In genomic region chr5:21487716-21488115, GRCm38 (mm10) we compare ENCODE assay signal across 19 mouse cellular contexts. TPM values are rescaled to one million over a fixed set of nuclear protein-coding genes. Genes with fewer than 3 reads are reported as not detected.
A peak's percentile ranks its signal among the peaks of the same experiment; 100 is the strongest.
DNase-seq lines count a peak whose midpoint lies in the region; ATAC-seq lines count a peak whose summit lies in the region.
"Had no signal": no experiment of that assay in that cellular context is flagged by ENCODE, and none has a peak within 500 bp of the region (broad histone marks: within the 10 kb centered on the region; RNA-seq: fewer than 3 reads in every experiment).

No protein-coding gene starts in this region.

- WGBS in forebrain, embryonic 12.5 days = 87% methylated on average over 3 of the region's 3 CpGs

- no peaks in the 10 kb centered on the region for H3K4me1 ChIP-seq in forebrain, embryonic 12.5 days
- H3K4me1 ChIP-seq: liver, embryonic 12.5 days had no signal

- intact Hi-C loops in gastrocnemius, postnatal 14 days (cut with DNase I; ENCODE audit: low total_unique reads) = no loop called here

- H3K4me3 ChIP-seq in forebrain, embryonic 12.5 days (replicated peaks) = no peak overlapping the region
- H3K4me3 ChIP-seq: heart, embryonic 12.5 days; liver, embryonic 12.5 days; megakaryocyte, embryonic 14.5 days; stomach, embryonic 15.5 days had no signal

- no peak overlapping the region for H3K27ac ChIP-seq in forebrain, embryonic 12.5 days
- H3K27ac ChIP-seq: kidney, postnatal 0 days; liver, embryonic 12.5 days had no signal

- no peak overlapping the region for H3K9ac ChIP-seq in forebrain, embryonic 12.5 days
- H3K9ac ChIP-seq: heart, embryonic 12.5 days; liver, embryonic 12.5 days; stomach, embryonic 15.5 days had no signal

- ATAC-seq in granulocyte monocyte progenitor cell, adult 5-6 weeks (replicated peaks; ENCODE audit: poor library complexity, severe bottlenecking) = no peak
- ATAC-seq in forebrain, embryonic 12.5 days (ENCODE audit: low FRiP score) = no peak
- ATAC-seq: inflammation-experienced regulatory T-cells, adult 6 months; liver, embryonic 12.5 days had no signal

- H3K4me2 ChIP-seq in forebrain, embryonic 12.5 days = no peak overlapping the region
- H3K4me2 ChIP-seq: heart, embryonic 12.5 days; liver, embryonic 12.5 days; stomach, embryonic 15.5 days had no signal

- H3K27me3 ChIP-seq in forebrain, embryonic 12.5 days = no peaks in the 10 kb centered on the region
- H3K27me3 ChIP-seq: heart, embryonic 12.5 days; liver, embryonic 12.5 days; megakaryocyte, embryonic 14.5 days; stomach, embryonic 15.5 days had no signal

- no peaks in the 10 kb centered on the region for H3K36me3 ChIP-seq in forebrain, embryonic 12.5 days (replicated peaks)
- H3K36me3 ChIP-seq: heart, embryonic 12.5 days; liver, embryonic 12.5 days; stomach, embryonic 15.5 days had no signal

- H3K9me3 ChIP-seq in forebrain, embryonic 12.5 days = no peaks in the 10 kb centered on the region
- H3K9me3 ChIP-seq: heart, embryonic 12.5 days; liver, embryonic 12.5 days; megakaryocyte, embryonic 14.5 days; stomach, embryonic 15.5 days had no signal

- DNase-seq in layer of hippocampus, adult 9-11 months = peak; percentile 25
- no peak for DNase-seq in layer of hippocampus, adult 8-10 months (ENCODE audit: low spot score in 2 of 2)
- DNase-seq in cerebellum, adult 11 months = peak; percentile 72
- DNase-seq in cerebellum, postnatal 10 days = peak; percentile 85 to 91
- peak; percentile 50 for DNase-seq in gastrocnemius, postnatal 14 days
- DNase-seq in kidney, postnatal 4 days = no peak
- DNase-seq: adrenal gland, adult 8-10 months; embryo, embryonic 11 days; spleen, adult 18-20 months; thymus, postnatal 25 days had no signal

RNA-seq across cellular contexts. Expression of gene Lrrc17, which starts 55.6 kb away (rescaled TPM):
- under 1 TPM; 0.30 to 0.49 (median 0.40) TPM for total RNA-seq in layer of hippocampus, adult 8-10 months (2022)
- total RNA-seq in gastrocnemius, postnatal 14 days (2021) = 10 to 100 TPM in 1 of 2 experiments, 1 to 10 TPM in 1; 9.8 to 14.3 TPM
- not detected in 2 replicates for total RNA-seq in granulocyte monocyte progenitor cell, adult 5-6 weeks (2014; fragmentation: Nextera tagmentation)
- total RNA-seq in granulocyte monocyte progenitor cell, adult 5-6 weeks (2017) = not detected in 2 replicates
- polyA plus RNA-seq in forebrain, embryonic 12.5 days (2016; fragmentation: Nextera tagmentation; extraction: Ambion mirVana) = 14.1 and 16.8 TPM in 2 replicates
- total RNA-seq: hematopoietic stem cell, adult 5-6 weeks had no signal
- polyA plus RNA-seq: inflammation-experienced regulatory T-cells, adult 6 months had no signal

Comparison
In these comparisons a context has a peak if more than half of its experiments do, and no peak if none do; other contexts are left out.
1. DNase-seq: peak in layer of hippocampus, adult 9-11 months (single experiment), cerebellum, adult 11 months (single experiment), cerebellum, postnatal 10 days (2 of 2) and gastrocnemius, postnatal 14 days (single experiment); none in layer of hippocampus, adult 8-10 months (0 of 2) and kidney, postnatal 4 days (0 of 2).
2. RNA of gene Lrrc17, which starts 55.6 kb away (total RNA-seq): 9.8 to 14.3 TPM in gastrocnemius, postnatal 14 days; 0.30 to 0.49 TPM in layer of hippocampus, adult 8-10 months and not detected in granulocyte monocyte progenitor cell, adult 5-6 weeks; every median in the first group is over 4 times any median in the second.